Mouse (Mus musculus): ENCODE data around the gene Kcnj14. TPM values are rescaled to one million over a fixed set of nuclear protein-coding genes. Genes with fewer than 3 reads are reported as not detected.
A peak's percentile ranks its signal among the peaks of the same experiment; 100 is the strongest.

The Kcnj14 gene
- total and polyA plus RNA-seq, 3 experiments, result 1.3 to 3.2 (median 1.5) TPM

- TF ChIP-seq ZC3H11A (IDR thresholded peaks at IDR 0.05; ENCODE audit: low read depth, low read length) (no peak), ZNF384 (IDR thresholded peaks at IDR 0.05; ENCODE audit: low read depth, low read length) (no peak), USF2 (conservative IDR thresholded peaks at IDR 0.05; ENCODE audit: low read depth, low read length) (no peak), E2F4 (IDR thresholded peaks at IDR 0.05; ENCODE audit: insufficient replicate concordance, low read depth, low read length) (no peak), IRF4 (IDR thresholded peaks at IDR 0.05; ENCODE audit: low read depth, low read length) (peak; percentile 63), MAZ (IDR thresholded peaks at IDR 0.05; ENCODE audit: low read depth, low read length) (no peak), KAT2A (IDR thresholded peaks at IDR 0.05; ENCODE audit: insufficient replicate concordance, low read length) (peak; percentile 81; the same call in 1 of the 2 replicates)
Measured at GRCm38 (mm10) chr7:45830427-45831127, 6.0 kb upstream of the Kcnj14 start, which contains the start of gene Grwd1 (continued).

DNA sequence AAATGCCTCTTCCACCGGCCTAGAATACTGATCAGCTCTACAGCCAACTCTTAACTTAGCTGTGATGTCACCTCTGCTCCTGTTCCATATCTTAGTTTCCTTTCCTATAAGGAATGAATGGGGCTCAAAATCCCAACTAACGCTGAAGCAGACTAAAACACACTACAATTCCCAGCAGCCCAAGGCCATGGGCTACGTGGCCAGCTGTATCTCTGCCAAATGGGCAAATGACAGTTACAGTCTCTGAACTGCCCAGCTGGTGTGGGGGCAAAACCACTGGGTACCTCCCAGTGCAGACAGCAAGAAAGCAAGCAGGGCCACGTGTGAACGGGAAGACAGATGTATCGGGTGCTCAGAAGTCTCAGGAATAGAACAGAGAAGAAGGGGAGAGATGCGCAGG, 2.0 kb upstream of the Kcnj14 start:
- dilution Hi-C loops (cut with MboI; ENCODE audit: extremely low pct_ligation_motif_present, extremely low pct_unique_long_range_greater_than_20kb, low sequenced_read_pairs), result no loop called here
- no peak overlapping the region for H3K4me2 ChIP-seq (ENCODE audit: insufficient read depth, low read depth, poor library complexity, severe bottlenecking)
- no peak overlapping the region for H3K9ac ChIP-seq (ENCODE audit: insufficient read depth, low read depth)
- no peak for DNase-seq (ENCODE audit: extremely low read depth)
- no peaks in the 10 kb centered on the region for H3K27me3 ChIP-seq (replicated peaks)
- no peak overlapping the region for H3K27ac ChIP-seq (ENCODE audit: insufficient read depth, low read depth)
- H3K4me1 ChIP-seq (ENCODE audit: control insufficient read depth in 1 of 2, insufficient read depth in 2 of 2), result peaks cover 12 to 55% of the 10 kb centered on the region in 2 experiments
- H3K36me3 ChIP-seq (replicated peaks in 1 of 2; ENCODE audit: control insufficient read depth in 1 of 2, insufficient read depth in 1 of 2, low read length in 1 of 2), result peaks cover 68 to 81% of the 10 kb centered on the region in 2 experiments
- H3K79me2 ChIP-seq (replicated peaks; ENCODE audit: control insufficient read depth, extremely low read depth, insufficient read depth, poor library complexity, severe bottlenecking), result peaks cover 19% of the 10 kb centered on the region
- no peaks in the 10 kb centered on the region for H3K9me3 ChIP-seq (replicated peaks; ENCODE audit: low read length)
- no peak for TF ChIP-seq POLR2AphosphoS2 (IDR thresholded peaks at IDR 0.05; ENCODE audit: low read depth, low read length)
- TF ChIP-seq ZKSCAN1 (IDR thresholded peaks at IDR 0.05; ENCODE audit: borderline replicate concordance, low read depth, low read length), result no peak
- TF ChIP-seq TCF12 (IDR thresholded peaks at IDR 0.05; ENCODE audit: low read depth, low read length), result no peak
- TF ChIP-seq MAZ (IDR thresholded peaks at IDR 0.05; ENCODE audit: low read depth, low read length), result no peak
- no peak for TF ChIP-seq ZNF384 (IDR thresholded peaks at IDR 0.05; ENCODE audit: low read depth, low read length)
- no peak for TF ChIP-seq MAFK (IDR thresholded peaks at IDR 0.05; ENCODE audit: insufficient replicate concordance, low read length)
- no peak for TF ChIP-seq JUND (conservative IDR thresholded peaks at IDR 0.05; ENCODE audit: low read depth, low read length)
- TF ChIP-seq IRF4 (IDR thresholded peaks at IDR 0.05; ENCODE audit: low read depth, low read length), result no peak
- TF ChIP-seq CHD1 (IDR thresholded peaks at IDR 0.05; ENCODE audit: low read depth, low read length), result no peak
- TF ChIP-seq TBP (conservative IDR thresholded peaks at IDR 0.05; ENCODE audit: low read depth, low read length), result no peak
- no peak for TF ChIP-seq EP300 (IDR thresholded peaks at IDR 0.05; ENCODE audit: low read length)
- no peak for TF ChIP-seq CTCF (conservative IDR thresholded peaks at IDR 0.05 in 1 of 2, IDR thresholded peaks at IDR 0.05 in 1 of 2; ENCODE audit: low read depth in 2 of 2, low read length in 2 of 2)
- TF ChIP-seq POLR2A (IDR thresholded peaks at IDR 0.05; ENCODE audit: low read depth, low read length), result no peak
- TF ChIP-seq MAX (IDR thresholded peaks at IDR 0.05; ENCODE audit: low read length), result no peak
- no peak for TF ChIP-seq PAX5 (IDR thresholded peaks at IDR 0.05; ENCODE audit: low read length)
- TF ChIP-seq ETS1 (conservative IDR thresholded peaks at IDR 0.05; ENCODE audit: low read depth, low read length), result no peak
- TF ChIP-seq USF2 (conservative IDR thresholded peaks at IDR 0.05; ENCODE audit: low read depth, low read length), result no peak
- in situ Hi-C loops (cut with MboI; ENCODE audit: low pct_ligation_motif_present, low pct_unique_long_range_greater_than_20kb, low sequenced_read_pairs), result no loop called here
- no peak overlapping the region for H3K4me3 ChIP-seq (replicated peaks in 1 of 3; ENCODE audit: low read depth in 2 of 3, low read length in 2 of 3, poor library complexity in 1 of 3)
